Mouse (Mus musculus): ENCODE data around the gene Spin1. TPM values are rescaled to one million over a fixed set of nuclear protein-coding genes. Genes with fewer than 3 reads are reported as not detected.

Spin1 gene
- polyA plus RNA-seq, 1 experiment, result 21.2 TPM

DNA sequence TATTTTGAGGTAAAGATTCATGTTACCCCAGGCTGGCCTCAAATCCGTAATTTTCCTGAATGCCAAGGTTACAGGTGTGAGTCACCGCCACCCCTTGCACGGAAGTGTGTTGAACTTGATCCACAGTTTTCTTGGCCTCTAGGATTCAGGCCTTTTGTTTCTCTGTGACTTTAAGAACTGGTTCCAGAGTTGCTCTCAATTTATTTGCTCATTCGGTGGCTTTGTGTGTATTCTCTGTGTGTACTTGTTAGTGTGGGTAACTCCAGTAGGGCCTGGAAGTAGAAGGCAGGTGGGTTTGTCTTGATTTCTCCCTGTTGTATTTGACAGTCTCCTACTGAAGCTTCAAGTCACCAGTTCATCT, 53.0 kb downstream of the Spin1 start:
- no peaks in the 10 kb centered on the region for H3K27me3 ChIP-seq (ENCODE audit: control insufficient read depth, insufficient read depth, insufficient read length)
- H3ac ChIP-seq (ENCODE audit: control insufficient read depth, insufficient read length, low read depth), result no peak overlapping the region
- peaks cover 41% of the 10 kb centered on the region for H3K36me3 ChIP-seq (ENCODE audit: control insufficient read depth, insufficient read depth)
- TF ChIP-seq CEBPB (IDR thresholded peaks at IDR 0.05; ENCODE audit: low read depth) (no peak), FOSL1 (IDR thresholded peaks at IDR 0.05; ENCODE audit: insufficient read depth, low read length, poor library complexity, severe bottlenecking) (no peak), MAX (IDR thresholded peaks at IDR 0.05) (no peak), CTCF (IDR thresholded peaks at IDR 0.05; ENCODE audit: control insufficient read depth, insufficient read depth, insufficient read length) (no peak), MYOD1 (IDR thresholded peaks at IDR 0.05; ENCODE audit: control insufficient read depth, insufficient read length, low read depth) (no peak), MYOG (IDR thresholded peaks at IDR 0.05; ENCODE audit: control insufficient read depth, extremely low read depth, insufficient read length) (no peak), USF1 (IDR thresholded peaks at IDR 0.05; ENCODE audit: low read depth) (no peak)
- no peaks in the 10 kb centered on the region for H3K79me3 ChIP-seq (ENCODE audit: low read depth)
- H3K4me3 ChIP-seq (ENCODE audit: insufficient read depth, poor library complexity, severe bottlenecking), result no peak overlapping the region
- no peaks in the 10 kb centered on the region for H3K79me2 ChIP-seq (ENCODE audit: control insufficient read depth, insufficient read depth)

DNA sequence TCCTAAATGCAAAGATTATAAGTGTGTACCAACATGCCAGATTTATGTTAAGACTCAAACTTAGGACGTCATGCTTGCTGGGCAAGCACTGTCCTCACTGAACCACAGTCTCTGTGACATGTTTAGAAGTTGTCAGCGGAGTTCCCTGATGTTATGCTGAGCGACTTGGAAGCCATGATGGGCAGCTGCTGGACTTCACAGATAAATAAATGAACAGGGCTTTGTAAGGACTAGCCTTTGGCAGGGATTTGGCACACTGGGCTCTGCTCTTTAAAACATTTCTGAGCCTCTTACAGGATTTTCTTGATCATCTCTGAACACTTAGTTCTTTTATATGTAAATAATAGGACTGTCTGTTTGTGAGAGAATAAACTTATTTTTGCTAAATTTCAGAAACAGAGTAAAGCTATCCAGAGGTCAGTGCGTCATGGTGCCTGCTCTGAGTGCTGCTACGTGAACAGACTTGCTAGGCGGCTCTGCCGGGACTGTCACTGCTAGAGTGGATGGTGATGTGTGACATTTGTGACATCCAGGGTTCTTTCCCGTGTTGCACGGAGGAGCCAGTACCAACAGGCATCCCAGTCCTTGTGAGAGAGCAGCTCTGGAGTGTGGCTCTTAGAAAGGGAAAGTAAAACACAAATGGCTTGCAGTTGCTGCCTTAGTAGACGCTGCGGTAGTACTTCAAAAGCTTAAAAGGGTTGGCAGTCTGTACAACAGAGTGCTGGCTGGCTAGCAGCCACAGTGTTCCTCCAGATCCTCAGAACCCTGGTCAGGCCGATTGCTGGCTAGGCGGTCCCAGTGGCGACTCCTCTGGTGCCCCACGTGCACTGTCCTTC, 54.7 kb downstream of the Spin1 start:
- H3ac ChIP-seq (ENCODE audit: control insufficient read depth, insufficient read length, low read depth), result no peak overlapping the region
- H3K79me2 ChIP-seq (ENCODE audit: control insufficient read depth, insufficient read depth), result no peaks in the 10 kb centered on the region
- no peaks in the 10 kb centered on the region for H3K79me3 ChIP-seq (ENCODE audit: low read depth)
- H3K4me3 ChIP-seq (ENCODE audit: insufficient read depth, poor library complexity, severe bottlenecking), result no peak overlapping the region
- peaks cover 27% of the 10 kb centered on the region for H3K36me3 ChIP-seq (ENCODE audit: control insufficient read depth, insufficient read depth)
- no peaks in the 10 kb centered on the region for H3K27me3 ChIP-seq (ENCODE audit: control insufficient read depth, insufficient read depth, insufficient read length)
- TF ChIP-seq USF1 (IDR thresholded peaks at IDR 0.05; ENCODE audit: low read depth), result no peak
- no peak for TF ChIP-seq CTCF (IDR thresholded peaks at IDR 0.05; ENCODE audit: control insufficient read depth, insufficient read depth, insufficient read length)
- no peak for TF ChIP-seq MYOD1 (IDR thresholded peaks at IDR 0.05; ENCODE audit: control insufficient read depth, insufficient read length, low read depth)
- TF ChIP-seq CEBPB (IDR thresholded peaks at IDR 0.05; ENCODE audit: low read depth), result no peak
- no peak for TF ChIP-seq MYOG (IDR thresholded peaks at IDR 0.05; ENCODE audit: control insufficient read depth, extremely low read depth, insufficient read length)
- no peak for TF ChIP-seq FOSL1 (IDR thresholded peaks at IDR 0.05; ENCODE audit: insufficient read depth, low read length, poor library complexity, severe bottlenecking)
- TF ChIP-seq MAX (IDR thresholded peaks at IDR 0.05), result no peak

DNA sequence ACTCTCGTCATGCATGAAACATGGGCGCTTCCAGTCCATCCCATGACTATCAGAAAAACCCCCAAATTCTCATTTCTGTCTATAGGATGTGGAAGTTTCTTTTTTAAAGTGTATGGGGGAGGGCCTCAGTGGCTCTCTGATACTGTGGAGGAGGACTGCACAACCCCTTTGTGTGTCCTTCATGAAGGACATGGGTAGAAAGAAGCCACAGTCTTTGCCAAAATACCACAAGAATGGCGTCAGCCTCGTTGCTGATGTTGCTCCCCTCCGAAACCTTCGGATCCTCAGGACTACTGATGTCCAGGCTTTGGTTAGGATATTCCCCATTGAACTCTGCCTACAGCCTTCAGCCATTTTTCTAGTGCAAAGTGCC, 55.3 kb downstream of the Spin1 start:
- H3ac ChIP-seq (ENCODE audit: control insufficient read depth, insufficient read length, low read depth), result no peak overlapping the region
- no peak for TF ChIP-seq CTCF (IDR thresholded peaks at IDR 0.05; ENCODE audit: control insufficient read depth, insufficient read depth, insufficient read length)
- no peak for TF ChIP-seq MYOG (IDR thresholded peaks at IDR 0.05; ENCODE audit: control insufficient read depth, extremely low read depth, insufficient read length)
- TF ChIP-seq CEBPB (IDR thresholded peaks at IDR 0.05; ENCODE audit: low read depth), result no peak
- no peak for TF ChIP-seq FOSL1 (IDR thresholded peaks at IDR 0.05; ENCODE audit: insufficient read depth, low read length, poor library complexity, severe bottlenecking)
- H3K4me3 ChIP-seq (ENCODE audit: insufficient read depth, poor library complexity, severe bottlenecking), result no peak overlapping the region
- no peaks in the 10 kb centered on the region for H3K27me3 ChIP-seq (ENCODE audit: control insufficient read depth, insufficient read depth, insufficient read length)
- no peaks in the 10 kb centered on the region for H3K79me2 ChIP-seq (ENCODE audit: control insufficient read depth, insufficient read depth)
- H3K79me3 ChIP-seq (ENCODE audit: low read depth), result no peaks in the 10 kb centered on the region
- H3K36me3 ChIP-seq (ENCODE audit: control insufficient read depth, insufficient read depth), result peaks cover 26% of the 10 kb centered on the region

DNA sequence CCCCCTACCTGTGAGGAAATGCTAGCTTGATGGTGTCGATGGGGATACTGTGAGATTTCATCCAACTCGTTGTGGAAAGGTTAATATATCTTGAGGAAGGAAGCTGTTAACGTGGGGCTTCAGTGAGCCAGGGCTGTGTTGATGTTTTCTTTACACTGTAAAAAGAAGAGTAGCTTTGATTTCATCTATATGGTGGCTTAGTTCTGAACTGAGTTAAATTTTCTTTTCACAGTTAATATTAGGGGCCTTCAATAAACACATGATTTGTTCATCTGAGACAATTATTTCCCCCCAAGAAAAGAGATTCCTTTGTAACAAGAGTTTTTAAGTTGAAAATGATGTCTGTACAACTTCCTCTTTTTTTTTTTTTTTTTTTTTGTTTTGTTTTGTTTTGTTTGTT, 56.6 kb downstream of the Spin1 start:
- Histone ChIP-seq H3ac (ENCODE audit: control insufficient read depth, insufficient read length, low read depth) (no peak overlapping the region), H3K27me3 (ENCODE audit: control insufficient read depth, insufficient read depth, insufficient read length) (no peaks in the 10 kb centered on the region), H3K36me3 (ENCODE audit: control insufficient read depth, insufficient read depth) (peaks cover 22% of the 10 kb centered on the region), H3K79me3 (ENCODE audit: low read depth) (no peaks in the 10 kb centered on the region), H3K79me2 (ENCODE audit: control insufficient read depth, insufficient read depth) (no peaks in the 10 kb centered on the region), H3K4me3 (ENCODE audit: insufficient read depth, poor library complexity, severe bottlenecking) (no peak overlapping the region)
- TF ChIP-seq CEBPB (IDR thresholded peaks at IDR 0.05; ENCODE audit: low read depth), result no peak
- no peak for TF ChIP-seq USF1 (IDR thresholded peaks at IDR 0.05; ENCODE audit: low read depth)
- TF ChIP-seq CTCF (IDR thresholded peaks at IDR 0.05; ENCODE audit: control insufficient read depth, insufficient read depth, insufficient read length), result no peak
- no peak for TF ChIP-seq MYOG (IDR thresholded peaks at IDR 0.05; ENCODE audit: control insufficient read depth, extremely low read depth, insufficient read length)
- no peak for TF ChIP-seq FOSL1 (IDR thresholded peaks at IDR 0.05; ENCODE audit: insufficient read depth, low read length, poor library complexity, severe bottlenecking)
- no peak for TF ChIP-seq MAX (IDR thresholded peaks at IDR 0.05)
- no peak for TF ChIP-seq MYOD1 (IDR thresholded peaks at IDR 0.05; ENCODE audit: control insufficient read depth, insufficient read length, low read depth)

DNA sequence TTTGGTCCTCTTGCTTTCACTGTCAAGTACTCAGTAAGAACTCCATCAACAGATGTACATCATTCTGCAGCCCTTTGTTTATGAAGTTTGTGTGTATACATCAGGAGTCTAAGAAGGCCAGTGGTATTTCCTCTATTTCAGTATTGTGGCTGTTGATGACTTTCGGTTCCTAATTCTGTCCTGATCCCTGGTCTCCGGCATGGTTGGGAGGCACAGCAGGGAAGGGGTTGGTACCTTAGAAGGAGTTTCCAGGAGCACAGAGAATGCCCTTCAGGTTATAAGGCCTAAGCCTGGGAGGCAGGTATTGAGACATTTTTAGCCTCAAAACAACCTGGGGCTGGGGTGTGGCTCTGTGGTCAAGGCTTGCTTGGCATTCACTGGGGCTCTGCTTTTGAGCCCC, 61.0 kb downstream of the Spin1 start:
- no peaks in the 10 kb centered on the region for H3K27me3 ChIP-seq (ENCODE audit: control insufficient read depth, insufficient read depth, insufficient read length)
- no peaks in the 10 kb centered on the region for H3K79me3 ChIP-seq (ENCODE audit: low read depth)
- no peaks in the 10 kb centered on the region for H3K79me2 ChIP-seq (ENCODE audit: control insufficient read depth, insufficient read depth)
- H3K36me3 ChIP-seq (ENCODE audit: control insufficient read depth, insufficient read depth), result peaks cover 5% of the 10 kb centered on the region
- no peak overlapping the region for H3ac ChIP-seq (ENCODE audit: control insufficient read depth, insufficient read length, low read depth)
- TF ChIP-seq MAX (IDR thresholded peaks at IDR 0.05) (no peak), FOSL1 (IDR thresholded peaks at IDR 0.05; ENCODE audit: insufficient read depth, low read length, poor library complexity, severe bottlenecking) (no peak), USF1 (IDR thresholded peaks at IDR 0.05; ENCODE audit: low read depth) (no peak), CEBPB (IDR thresholded peaks at IDR 0.05; ENCODE audit: low read depth) (no peak), CTCF (IDR thresholded peaks at IDR 0.05; ENCODE audit: control insufficient read depth, insufficient read depth, insufficient read length) (no peak), MYOD1 (IDR thresholded peaks at IDR 0.05; ENCODE audit: control insufficient read depth, insufficient read length, low read depth) (no peak), MYOG (IDR thresholded peaks at IDR 0.05; ENCODE audit: control insufficient read depth, extremely low read depth, insufficient read length) (no peak)
- no peak overlapping the region for H3K4me3 ChIP-seq (ENCODE audit: insufficient read depth, poor library complexity, severe bottlenecking)
